In the genomic region with DNA sequence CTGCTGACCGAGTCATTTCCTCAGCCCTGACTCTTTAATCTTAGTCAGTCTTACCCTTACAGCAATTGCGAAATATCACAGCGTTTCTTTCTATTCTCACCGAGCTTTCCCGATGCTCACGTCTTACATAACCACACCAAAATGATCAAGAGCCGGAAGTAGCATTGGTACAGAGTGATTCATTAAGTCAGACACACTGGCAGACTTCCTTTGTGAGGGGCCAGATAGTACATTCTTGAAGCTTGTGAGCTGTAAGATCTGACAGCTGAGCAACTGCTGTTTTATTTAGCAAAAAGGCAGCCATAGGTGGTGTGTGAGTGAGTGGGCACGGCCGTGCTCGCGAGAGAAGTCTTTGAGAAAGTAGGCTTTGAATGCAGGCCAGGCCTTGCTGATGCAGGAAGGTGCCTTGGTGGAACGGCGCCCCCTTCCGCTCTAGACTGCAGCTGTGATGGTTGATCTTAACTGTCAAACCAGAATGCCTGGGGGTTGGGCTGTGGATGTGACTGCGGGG, we compare ENCODE assay signal across 9 mouse cellular contexts. TPM values are rescaled to one million over a fixed set of nuclear protein-coding genes. Genes with fewer than 3 reads are reported as not detected.
DNase-seq lines count a peak whose midpoint lies in the region; ATAC-seq and TF ChIP-seq lines count a peak whose summit lies in the region.
"Had no signal": no experiment of that assay in that cellular context is flagged by ENCODE, and none has a peak within 500 bp of the region (broad histone marks: within the 10 kb centered on the region; RNA-seq: fewer than 3 reads in every experiment).

No protein-coding gene starts in this region.

- peak; percentile 93 for DNase-seq in CD4-positive, CD25-positive, alpha-beta regulatory T cell, adult 2 months (ENCODE audit: low read depth, low spot score)
- DNase-seq in T-cell, adult 2 months (ENCODE audit: low spot score), result peak; percentile 90
- DNase-seq in liver, embryonic 11.5 days (ENCODE audit: low spot score), result no peak
- DNase-seq in hindbrain, embryonic 10.5 days (ENCODE audit: low spot score), result no peak
- DNase-seq in cerebellum, postnatal 14 days, result no peak
- no peak for DNase-seq in urinary bladder, postnatal 10 days (ENCODE audit: low spot score)

- H3K27ac ChIP-seq in heart, embryonic 11.5 days (ENCODE audit: low read depth, low read length), result peak overlapping the region; percentile 78
- no peak overlapping the region for H3K27ac ChIP-seq in liver, embryonic 11.5 days (ENCODE audit: low read depth, low read length)
- peak overlapping the region; percentile 29; the same call in 1 of the 2 replicates for H3K27ac ChIP-seq in olfactory bulb, adult 2 months (ENCODE audit: insufficient read depth, low read depth, low read length)
- H3K27ac ChIP-seq in hindbrain, embryonic 10.5 days, result no peak overlapping the region
- H3K27ac ChIP-seq: stomach, embryonic 15.5 days had no signal

- no peak for ATAC-seq in heart, embryonic 11.5 days (replicated peaks; ENCODE audit: insufficient number of reproducible peaks, low FRiP score, low TSS enrichment)
- ATAC-seq in liver, embryonic 11.5 days (replicated peaks; ENCODE audit: low FRiP score), result 0 out of 2 replicates have a peak, but pooled peaks have one; percentile 39

- H3K9me3 ChIP-seq in heart, embryonic 11.5 days (replicated peaks; ENCODE audit: control insufficient read depth, low read length), result no peaks in the 10 kb centered on the region
- no peaks in the 10 kb centered on the region for H3K9me3 ChIP-seq in liver, embryonic 11.5 days (ENCODE audit: control insufficient read depth, low read length)
- H3K9me3 ChIP-seq in hindbrain, embryonic 10.5 days, result no peaks in the 10 kb centered on the region
- H3K9me3 ChIP-seq: stomach, embryonic 15.5 days had no signal

- H3K9ac ChIP-seq in heart, embryonic 11.5 days (ENCODE audit: low read depth, low read length), result no peak overlapping the region
- no peak overlapping the region for H3K9ac ChIP-seq in liver, embryonic 11.5 days (ENCODE audit: low read depth, low read length)
- H3K9ac ChIP-seq: stomach, embryonic 15.5 days had no signal

- no peak overlapping the region for H3K4me2 ChIP-seq in heart, embryonic 11.5 days
- peak overlapping the region; percentile 7; the same call in 1 of the 2 replicates for H3K4me2 ChIP-seq in liver, embryonic 11.5 days
- H3K4me2 ChIP-seq: stomach, embryonic 15.5 days had no signal

- WGBS in heart, embryonic 11.5 days (ENCODE audit: insufficient replicate concordance), result 56% methylated on average over 15 of the region's 15 CpGs
- 40% methylated on average over 15 of the region's 15 CpGs for WGBS in liver, embryonic 11.5 days
- 48% methylated on average over 15 of the region's 15 CpGs for WGBS in olfactory bulb, adult 2 months
- 78% methylated on average over 15 of the region's 15 CpGs for WGBS in hindbrain, embryonic 10.5 days

- TF ChIP-seq CTCF in olfactory bulb, adult 2 months (IDR thresholded peaks at IDR 0.05; ENCODE audit: insufficient read depth, low read depth, low read length), result no peak

- H3K36me3 ChIP-seq in heart, embryonic 11.5 days (ENCODE audit: control insufficient read depth, insufficient read depth, low read length), result peaks cover 2% of the 10 kb centered on the region; the same call in 1 of the 2 replicates
- peaks cover 10% of the 10 kb centered on the region; the same call in 1 of the 2 replicates for H3K36me3 ChIP-seq in liver, embryonic 11.5 days (ENCODE audit: control insufficient read depth, insufficient read depth, low read length)
- peaks cover 81% of the 10 kb centered on the region for H3K36me3 ChIP-seq in hindbrain, embryonic 10.5 days
- H3K36me3 ChIP-seq: stomach, embryonic 15.5 days had no signal

- H3K4me3 ChIP-seq in heart, embryonic 11.5 days (ENCODE audit: low read depth, low read length), result no peak overlapping the region
- H3K4me3 ChIP-seq in liver, embryonic 11.5 days (ENCODE audit: low read depth, low read length), result no peak overlapping the region
- H3K4me3 ChIP-seq in olfactory bulb, adult 2 months (ENCODE audit: insufficient read depth, low read depth, low read length), result no peak overlapping the region
- no peak overlapping the region for H3K4me3 ChIP-seq in hindbrain, embryonic 10.5 days
- H3K4me3 ChIP-seq: stomach, embryonic 15.5 days had no signal

- peaks cover 22% of the 10 kb centered on the region for H3K4me1 ChIP-seq in heart, embryonic 11.5 days (ENCODE audit: control insufficient read depth, insufficient read depth, low read length)
- H3K4me1 ChIP-seq in liver, embryonic 11.5 days (replicated peaks; ENCODE audit: control insufficient read depth, insufficient read depth, low read length), result peaks cover 5% of the 10 kb centered on the region
- peaks cover 10% of the 10 kb centered on the region for H3K4me1 ChIP-seq in olfactory bulb, adult 2 months (ENCODE audit: control insufficient read depth, insufficient read depth, low read length)
- H3K4me1 ChIP-seq in hindbrain, embryonic 10.5 days (replicated peaks), result no peaks in the 10 kb centered on the region
- H3K4me1 ChIP-seq: stomach, embryonic 15.5 days had no signal

- no peak for TF ChIP-seq POLR2A in olfactory bulb, adult 2 months (IDR thresholded peaks at IDR 0.05; ENCODE audit: insufficient read depth, low read depth, low read length)

- H3K27me3 ChIP-seq in heart, embryonic 11.5 days (ENCODE audit: control insufficient read depth, insufficient read depth, low read length), result no peaks in the 10 kb centered on the region
- H3K27me3 ChIP-seq in liver, embryonic 11.5 days (replicated peaks; ENCODE audit: control insufficient read depth, insufficient read depth, low read length), result no peaks in the 10 kb centered on the region
- no peaks in the 10 kb centered on the region for H3K27me3 ChIP-seq in hindbrain, embryonic 10.5 days (ENCODE audit: insufficient read depth, poor library complexity, severe bottlenecking)
- H3K27me3 ChIP-seq: stomach, embryonic 15.5 days had no signal

RNA-seq across cellular contexts. Expression of a gene that starts 32.9 kb away (rescaled TPM):
- polyA plus RNA-seq in heart, embryonic 11.5 days (2014; fragmentation: Nextera tagmentation; extraction: Ambion mirVana), result 32.4 and 37.4 TPM in 2 replicates
- 48.1 and 49.3 TPM in 2 replicates for polyA plus RNA-seq in liver, embryonic 11.5 days (2014; fragmentation: Nextera tagmentation; extraction: Ambion mirVana)
- polyA plus RNA-seq in olfactory bulb, adult 2 months (2012; ENCODE audit: insufficient read depth, insufficient read length, low replicate concordance, missing spikeins), result not detected in 2 replicates
- polyA plus RNA-seq in hindbrain, embryonic 10.5 days (2016; fragmentation: Nextera tagmentation; extraction: Ambion mirVana), result 105 and 106 TPM in 2 replicates

RNA-seq across cellular contexts. Expression of a gene that starts 41.5 kb away (rescaled TPM):
- polyA plus RNA-seq in heart, embryonic 11.5 days (2014; fragmentation: Nextera tagmentation; extraction: Ambion mirVana), result 31.3 and 34.7 TPM in 2 replicates
- polyA plus RNA-seq in liver, embryonic 11.5 days (2014; fragmentation: Nextera tagmentation; extraction: Ambion mirVana), result 23.2 and 23.7 TPM in 2 replicates
- not detected in 2 replicates for polyA plus RNA-seq in olfactory bulb, adult 2 months (2012; ENCODE audit: insufficient read depth, insufficient read length, low replicate concordance, missing spikeins)
- 67.0 and 74.3 TPM in 2 replicates for polyA plus RNA-seq in hindbrain, embryonic 10.5 days (2016; fragmentation: Nextera tagmentation; extraction: Ambion mirVana)

Comparison
In these comparisons a context has a peak if more than half of its experiments do, and no peak if none do; other contexts are left out.
1. DNase-seq: peak in CD4-positive, CD25-positive, alpha-beta regulatory T cell, adult 2 months (single experiment) and T-cell, adult 2 months (single experiment); none in liver, embryonic 11.5 days (single experiment), hindbrain, embryonic 10.5 days (single experiment), cerebellum, postnatal 14 days (0 of 2) and urinary bladder, postnatal 10 days (single experiment).
2. H3K27ac ChIP-seq: peak in heart, embryonic 11.5 days (single experiment) and olfactory bulb, adult 2 months (single experiment); none in liver, embryonic 11.5 days (single experiment) and hindbrain, embryonic 10.5 days (single experiment).
3. RNA of a gene that starts 32.9 kb away (polyA plus RNA-seq): 105 to 106 TPM in hindbrain, embryonic 10.5 days, 48.1 to 49.3 TPM in liver, embryonic 11.5 days and 32.4 to 37.4 TPM in heart, embryonic 11.5 days; not detected in olfactory bulb, adult 2 months; every median in the first group is over 10 times any median in the second.
4. RNA of a gene that starts 41.5 kb away (polyA plus RNA-seq): 67.0 to 74.3 TPM in hindbrain, embryonic 10.5 days, 31.3 to 34.7 TPM in heart, embryonic 11.5 days and 23.2 to 23.7 TPM in liver, embryonic 11.5 days; not detected in olfactory bulb, adult 2 months; every median in the first group is over 10 times any median in the second.